Mouse (Mus musculus): ENCODE results near the gene Rgl2.
"Not testable (repeated sequence)": the region's sequence is repeated elsewhere in the genome, so short reads cannot be mapped to it uniquely, and the experiment has no call there.

Rgl2 gene

GRCm38 (mm10) chr17:33929371-33930279 lies at the start of gene Rgl2:
TSS of gene Rgl2 (plus strand) at chr17:33929543.
- in situ Hi-C loops (cut with MboI; ENCODE audit: low pct_unique_long_range_greater_than_20kb in 1 of 2, low sequenced_read_pairs in 2 of 2, unreplicated experiment in 1 of 2), result loop anchor here in 1 of 2 experiments (5.0 kb wide), 1 partner anchor 37 kb away; the partner anchor contains the start of gene Kifc1

GRCm38 (mm10) chr17:33884320-33884719 lies 45.0 kb upstream of the Rgl2 start:
- in situ Hi-C loops (cut with MboI; ENCODE audit: low pct_unique_long_range_greater_than_20kb in 1 of 2, low sequenced_read_pairs in 2 of 2, unreplicated experiment in 1 of 2), result not testable (repeated sequence)

- in situ Hi-C loops (cut with MboI; ENCODE audit: low pct_unique_long_range_greater_than_20kb in 1 of 2, low sequenced_read_pairs in 2 of 2, unreplicated experiment in 1 of 2), result not testable (repeated sequence)
Measured at GRCm38 (mm10) chr17:33887802-33888201, 41.5 kb upstream of the Rgl2 start.

GRCm38 (mm10) chr17:33888230-33888629 lies 41.1 kb upstream of the Rgl2 start:
- in situ Hi-C loops (cut with MboI; ENCODE audit: low pct_unique_long_range_greater_than_20kb in 1 of 2, low sequenced_read_pairs in 2 of 2, unreplicated experiment in 1 of 2), result not testable (repeated sequence)

- in situ Hi-C loops (cut with MboI; ENCODE audit: low pct_unique_long_range_greater_than_20kb in 1 of 2, low sequenced_read_pairs in 2 of 2, unreplicated experiment in 1 of 2), result loop anchor here in 1 of 2 experiments (5.0 kb wide), 1 partner anchor 42 kb away; no protein-coding TSS in a partner anchor
Measured at GRCm38 (mm10) chr17:33889941-33890532, 39.3 kb upstream of the Rgl2 start.

GRCm38 (mm10) chr17:33890533-33891059 lies 38.7 kb upstream of the Rgl2 start, which contains the start of gene Kifc1:
TSS of gene Kifc1 (minus strand) at chr17:33890661.
- in situ Hi-C loops (cut with MboI; ENCODE audit: low pct_unique_long_range_greater_than_20kb in 1 of 2, low sequenced_read_pairs in 2 of 2, unreplicated experiment in 1 of 2), result loop anchor here in 1 of 2 experiments (5.0 kb wide), 1 partner anchor 42 kb away; no protein-coding TSS in a partner anchor

- in situ Hi-C loops (cut with MboI; ENCODE audit: low pct_unique_long_range_greater_than_20kb in 1 of 2, low sequenced_read_pairs in 2 of 2, unreplicated experiment in 1 of 2), result loop anchor here in 1 of 2 experiments (5.0 kb wide), 1 partner anchor 41 kb away; no protein-coding TSS in a partner anchor
Measured at GRCm38 (mm10) chr17:33891357-33891756, 38.0 kb upstream of the Rgl2 start.

GRCm38 (mm10) chr17:33891892-33892291 lies 37.5 kb upstream of the Rgl2 start:
- in situ Hi-C loops (cut with MboI; ENCODE audit: low pct_unique_long_range_greater_than_20kb in 1 of 2, low sequenced_read_pairs in 2 of 2, unreplicated experiment in 1 of 2), result loop anchor here in 1 of 2 experiments (5.0 kb wide), 1 partner anchor 40 kb away; no protein-coding TSS in a partner anchor

- in situ Hi-C loops (cut with MboI; ENCODE audit: low pct_unique_long_range_greater_than_20kb in 1 of 2, low sequenced_read_pairs in 2 of 2, unreplicated experiment in 1 of 2), result loop anchor here in 1 of 2 experiments (5.0 kb wide), 1 partner anchor 40 kb away; no protein-coding TSS in a partner anchor
Measured at GRCm38 (mm10) chr17:33892429-33892828, 36.9 kb upstream of the Rgl2 start.

- in situ Hi-C loops (cut with MboI; ENCODE audit: low pct_unique_long_range_greater_than_20kb in 1 of 2, low sequenced_read_pairs in 2 of 2, unreplicated experiment in 1 of 2), result loop anchor here in 1 of 2 experiments (5.0 kb wide), 1 partner anchor 39 kb away; no protein-coding TSS in a partner anchor
Measured at GRCm38 (mm10) chr17:33893011-33893410, 36.3 kb upstream of the Rgl2 start.

GRCm38 (mm10) chr17:33897114-33897794 lies 32.1 kb upstream of the Rgl2 start:
- in situ Hi-C loops (cut with MboI; ENCODE audit: low pct_unique_long_range_greater_than_20kb in 1 of 2, low sequenced_read_pairs in 2 of 2, unreplicated experiment in 1 of 2), result no loop called here

- in situ Hi-C loops (cut with MboI; ENCODE audit: low pct_unique_long_range_greater_than_20kb in 1 of 2, low sequenced_read_pairs in 2 of 2, unreplicated experiment in 1 of 2), result not testable (repeated sequence)
Measured at GRCm38 (mm10) chr17:33898193-33898592, 31.1 kb upstream of the Rgl2 start.

- in situ Hi-C loops (cut with MboI; ENCODE audit: low pct_unique_long_range_greater_than_20kb in 1 of 2, low sequenced_read_pairs in 2 of 2, unreplicated experiment in 1 of 2), result no loop called here
Measured at GRCm38 (mm10) chr17:33899642-33900041, 29.7 kb upstream of the Rgl2 start.

GRCm38 (mm10) chr17:33900281-33900988 lies 28.9 kb upstream of the Rgl2 start:
- in situ Hi-C loops (cut with MboI; ENCODE audit: low pct_unique_long_range_greater_than_20kb in 1 of 2, low sequenced_read_pairs in 2 of 2, unreplicated experiment in 1 of 2), result no loop called here

GRCm38 (mm10) chr17:33900989-33901314 lies 28.4 kb upstream of the Rgl2 start:
- in situ Hi-C loops (cut with MboI; ENCODE audit: low pct_unique_long_range_greater_than_20kb in 1 of 2, low sequenced_read_pairs in 2 of 2, unreplicated experiment in 1 of 2), result no loop called here

GRCm38 (mm10) chr17:33901653-33902052 lies 27.7 kb upstream of the Rgl2 start:
- in situ Hi-C loops (cut with MboI; ENCODE audit: low pct_unique_long_range_greater_than_20kb in 1 of 2, low sequenced_read_pairs in 2 of 2, unreplicated experiment in 1 of 2), result no loop called here

- in situ Hi-C loops (cut with MboI; ENCODE audit: low pct_unique_long_range_greater_than_20kb in 1 of 2, low sequenced_read_pairs in 2 of 2, unreplicated experiment in 1 of 2), result no loop called here
Measured at GRCm38 (mm10) chr17:33902079-33902478, 27.3 kb upstream of the Rgl2 start.

GRCm38 (mm10) chr17:33902491-33902890 lies 26.9 kb upstream of the Rgl2 start:
- in situ Hi-C loops (cut with MboI; ENCODE audit: low pct_unique_long_range_greater_than_20kb in 1 of 2, low sequenced_read_pairs in 2 of 2, unreplicated experiment in 1 of 2), result no loop called here

All from mouse embryonic stem cell (cell line).